Mouse (Mus musculus) embryo, embryonic 10 days (tissue): Measurements from ENCODE around the gene Gata3.
A peak's percentile ranks its signal among the peaks of the same experiment; 100 is the strongest.

Experiments
- DNase-seq: peaks from one replicate; pipeline ENCODE4 v3.0.0-alpha.2; 2015; ENCODE audit warnings: low spot score

The Gata3 gene

DNA sequence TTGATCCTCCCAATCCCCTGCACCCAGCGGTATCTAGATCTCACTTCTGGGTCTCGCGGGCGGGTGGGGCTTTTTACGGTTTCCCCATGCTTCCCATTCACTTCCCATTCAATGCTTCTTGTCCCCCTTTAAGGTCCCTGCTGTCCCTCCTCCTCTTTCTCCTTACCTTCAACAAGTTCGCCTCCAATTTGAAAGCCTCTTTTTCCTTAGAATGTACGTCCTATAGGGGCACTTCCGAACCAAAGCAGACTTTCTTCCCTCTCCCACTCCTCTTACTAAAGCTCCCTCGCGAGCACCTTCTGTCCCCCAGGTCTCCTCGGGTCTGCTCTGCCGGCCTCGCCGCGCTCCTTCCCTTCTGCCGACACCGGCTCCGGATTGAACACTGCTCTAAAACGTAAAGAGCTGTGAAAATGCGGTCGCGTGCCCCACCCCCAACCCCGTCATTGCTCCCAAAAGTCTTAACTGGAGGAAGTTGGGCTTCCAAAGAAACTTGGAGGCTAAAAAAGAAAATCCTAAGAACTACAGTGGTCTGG lies at the start of gene Gata3:
Gene Gata3, minus strand, starts transcription at position 384 of the 533 bp plus-strand sequence.
- no peak for DNase-seq

DNA sequence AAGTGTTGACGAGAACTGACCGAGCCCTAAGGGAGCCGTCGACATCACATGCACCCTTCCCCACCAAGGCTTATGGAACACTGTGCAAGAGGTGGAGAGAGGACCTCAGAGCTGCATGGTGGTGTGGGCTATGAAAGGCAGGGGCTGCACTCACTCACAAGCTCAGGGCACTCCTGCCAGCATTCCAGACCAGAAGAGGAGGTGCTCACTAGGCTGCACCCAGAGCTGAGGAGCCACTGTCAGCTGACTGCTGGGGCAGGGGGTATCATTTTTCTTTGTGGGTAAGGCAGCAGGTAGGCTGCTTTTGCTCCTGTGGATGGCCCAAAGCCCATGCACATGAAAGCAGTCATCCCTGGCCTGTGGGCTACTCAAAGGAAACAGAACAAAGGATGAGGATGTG lies 49.4 kb upstream of the Gata3 start:
- DNase-seq: no peak

DNA sequence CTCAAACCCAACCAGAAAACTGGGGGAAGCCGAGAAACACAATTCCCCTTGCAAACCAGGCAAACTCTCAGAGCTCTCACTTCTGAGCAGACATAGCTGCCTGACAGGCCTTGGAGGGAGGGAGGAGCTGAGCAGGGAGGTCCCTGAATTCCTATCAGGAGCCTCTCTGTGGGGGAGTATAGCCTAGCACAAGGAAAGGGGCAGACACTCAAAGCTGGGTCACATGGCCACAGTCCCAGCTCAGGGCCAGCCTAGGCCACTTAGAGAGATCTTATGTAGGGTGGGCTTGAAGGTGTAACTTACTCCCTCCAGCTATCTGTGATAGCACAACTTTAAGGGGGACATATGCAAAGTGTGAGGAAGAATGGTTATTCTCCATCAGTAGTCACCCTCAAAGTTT lies 46.1 kb upstream of the Gata3 start:
- DNase-seq: peak; percentile 61

DNA sequence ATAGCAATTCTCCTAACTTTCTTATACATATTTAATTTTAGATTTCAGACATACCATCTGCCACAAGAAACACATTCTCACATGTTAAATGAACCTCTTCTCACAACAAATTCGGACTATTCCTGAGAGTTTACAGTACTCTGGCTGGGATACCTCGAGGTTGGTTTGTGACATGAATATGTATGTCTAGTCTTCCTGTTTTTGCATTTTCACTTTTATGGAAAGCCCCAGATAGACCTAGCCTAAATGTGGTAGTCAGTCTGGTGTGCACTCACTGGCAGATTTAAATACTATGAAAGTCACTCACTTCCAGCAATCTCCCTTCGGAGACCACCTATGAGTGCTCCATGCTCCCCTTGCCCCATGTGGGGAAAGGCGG lies 37.1 kb upstream of the Gata3 start:
- no peak for DNase-seq

DNA sequence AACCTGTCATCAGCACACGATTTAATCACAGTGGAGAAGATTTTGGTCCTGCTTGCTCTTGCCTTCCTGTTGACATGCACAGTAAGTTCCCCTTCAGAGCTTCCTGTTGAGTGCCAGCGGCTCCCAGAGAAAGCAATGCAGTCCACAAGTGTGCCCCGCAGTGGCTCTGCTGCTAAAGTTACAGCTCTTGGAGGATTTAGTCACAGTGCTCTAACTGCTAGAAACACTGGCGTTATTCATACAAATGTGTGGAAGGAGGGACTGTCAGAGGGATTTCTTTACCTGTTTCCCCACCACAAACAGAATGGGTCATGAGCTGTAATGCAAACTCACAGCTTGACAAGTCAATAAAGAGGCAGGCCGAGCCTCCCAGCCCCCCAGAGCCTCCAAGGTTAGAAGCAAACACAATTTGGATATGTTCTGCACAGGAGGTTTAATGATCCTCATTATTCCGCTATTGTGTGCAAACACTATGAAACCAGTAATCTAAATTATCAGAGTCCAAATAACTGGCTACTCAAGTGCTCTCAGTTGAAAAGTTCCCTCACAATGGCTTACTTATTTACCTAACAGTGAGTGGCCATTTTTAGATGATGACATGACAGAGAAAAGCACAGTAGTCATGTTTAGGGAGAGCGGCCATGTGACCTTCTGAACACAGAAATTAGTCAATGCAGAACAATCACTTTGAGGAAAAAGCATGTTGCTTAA lies 36.5 kb upstream of the Gata3 start:
- peak; percentile 20 for DNase-seq

DNA sequence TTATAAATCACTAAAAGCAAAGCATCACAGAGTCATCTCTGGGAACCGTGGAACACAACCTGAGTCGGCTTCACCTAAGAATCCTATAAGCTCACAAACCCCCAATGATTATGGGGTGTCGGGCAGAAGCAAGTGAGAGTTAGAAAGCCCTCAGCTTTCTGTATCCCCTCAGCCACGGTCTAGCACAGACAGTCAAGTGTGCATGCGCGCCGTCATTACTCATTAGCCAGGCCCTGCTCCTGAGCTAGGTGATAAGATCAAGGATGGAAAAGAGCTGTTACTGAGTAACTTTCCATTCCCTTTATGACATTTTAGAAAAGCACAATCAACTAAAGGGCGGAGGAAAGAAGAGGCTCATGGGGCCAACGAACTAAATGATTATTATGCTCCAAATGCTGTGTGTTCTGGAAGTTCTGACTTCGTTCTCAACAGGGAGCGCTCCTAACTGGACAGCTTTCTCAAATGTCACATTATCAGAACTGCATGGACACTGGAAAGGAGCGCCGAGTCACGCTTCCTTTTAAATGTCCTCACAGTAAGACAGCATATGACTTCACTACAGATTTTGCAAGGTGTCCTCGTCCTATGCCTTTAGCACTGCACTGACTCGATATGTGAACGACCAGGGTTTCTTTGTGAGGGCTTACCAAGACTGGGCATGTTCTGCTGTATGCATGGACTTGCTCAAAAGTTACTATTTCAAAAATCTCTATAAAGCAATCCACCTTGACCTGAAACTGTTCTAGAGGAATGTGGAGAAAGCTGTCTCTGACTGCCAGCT lies 29.0 kb upstream of the Gata3 start:
- no peak for DNase-seq

DNA sequence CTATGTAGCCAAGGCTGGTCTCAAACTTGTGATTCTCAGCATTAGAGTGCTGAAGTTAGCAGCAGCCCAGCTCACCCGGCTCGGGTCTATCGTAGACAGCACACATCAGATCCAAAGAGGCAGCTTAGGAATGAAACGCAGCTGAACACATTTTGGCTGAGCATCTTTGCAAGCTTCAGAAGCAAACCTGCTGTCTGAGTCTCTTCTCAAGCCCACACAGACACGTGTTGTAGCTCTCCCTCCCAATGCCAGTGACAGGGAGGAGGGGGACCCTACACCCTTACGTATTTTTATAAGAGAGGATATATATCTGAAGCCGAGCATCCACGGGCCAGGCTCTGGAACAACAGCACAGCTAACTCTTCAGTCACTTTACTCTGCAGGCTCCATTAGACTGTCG lies 27.8 kb upstream of the Gata3 start:
- DNase-seq: no peak

DNA sequence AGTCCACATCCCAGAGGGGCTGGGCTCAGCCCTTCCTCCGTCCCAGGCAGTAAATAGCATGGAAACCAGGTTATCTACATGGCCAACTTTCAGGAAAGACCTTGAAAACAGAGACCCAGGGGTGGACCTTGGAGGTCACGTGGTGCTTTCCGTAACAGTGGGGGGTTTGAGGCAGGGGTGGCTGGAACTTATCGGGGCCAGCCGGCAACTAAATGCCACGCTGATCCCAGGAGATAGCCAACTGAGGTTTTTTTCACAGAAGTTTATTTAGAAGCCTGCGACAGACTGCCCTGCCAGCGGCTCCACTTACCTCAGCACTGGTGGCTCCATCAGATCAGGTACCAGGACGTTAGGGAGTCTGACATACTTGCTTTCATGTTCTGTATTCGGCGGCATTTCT lies 16.2 kb upstream of the Gata3 start:
- no peak for DNase-seq

DNA sequence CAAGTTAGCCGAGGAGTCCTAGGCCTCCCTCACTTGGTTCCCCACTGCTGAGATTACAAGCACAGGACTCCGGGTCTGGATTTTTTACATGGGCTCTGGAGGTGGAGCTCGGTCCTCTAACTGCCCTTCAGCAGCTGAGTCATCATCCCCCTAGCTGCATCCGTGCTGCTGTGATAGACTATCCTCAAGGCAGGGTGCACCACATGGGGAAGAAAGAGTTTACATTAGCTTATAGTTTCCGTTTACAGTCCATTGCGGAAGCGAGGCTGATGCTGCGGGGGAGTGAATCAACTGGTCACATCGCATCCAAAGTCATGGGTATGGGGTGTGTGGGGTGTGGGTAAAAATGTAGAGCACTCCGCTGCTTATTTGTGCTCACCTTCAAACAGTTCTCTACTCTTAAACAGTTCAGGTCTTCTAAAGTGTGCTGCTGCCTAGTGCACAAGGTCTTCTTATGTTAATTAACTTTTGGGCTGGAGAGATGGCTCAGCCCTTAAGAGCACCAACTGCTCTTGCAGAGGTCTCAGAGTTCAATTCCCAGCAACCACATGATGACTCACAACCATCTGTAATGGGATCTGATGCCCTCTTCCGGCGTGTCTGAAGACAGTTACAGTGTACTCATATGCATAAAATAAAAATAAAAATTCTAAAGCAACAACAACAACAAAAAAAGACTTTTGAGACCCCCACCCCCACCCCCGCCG lies 14.2 kb upstream of the Gata3 start:
- DNase-seq: no peak

DNA sequence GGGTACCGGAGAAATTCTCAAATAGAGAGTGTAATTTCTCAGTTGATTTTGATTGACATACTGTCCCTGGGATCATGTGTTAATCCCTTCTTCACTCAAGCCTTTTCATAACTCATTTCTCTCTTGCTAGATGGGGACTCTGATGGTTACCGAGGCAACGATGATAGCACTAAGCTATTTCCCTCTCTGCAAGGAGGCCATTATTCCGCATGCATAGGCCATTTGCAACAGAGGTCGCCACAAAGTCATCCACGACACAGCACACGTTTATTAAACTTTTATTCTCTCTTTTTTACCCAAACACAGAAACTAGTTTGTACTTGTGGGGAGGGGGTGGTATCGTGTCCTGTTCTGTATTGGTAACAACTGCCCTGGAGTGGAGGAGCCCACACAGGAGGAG lies 8.0 kb upstream of the Gata3 start:
- peak; percentile 76 for DNase-seq

DNA sequence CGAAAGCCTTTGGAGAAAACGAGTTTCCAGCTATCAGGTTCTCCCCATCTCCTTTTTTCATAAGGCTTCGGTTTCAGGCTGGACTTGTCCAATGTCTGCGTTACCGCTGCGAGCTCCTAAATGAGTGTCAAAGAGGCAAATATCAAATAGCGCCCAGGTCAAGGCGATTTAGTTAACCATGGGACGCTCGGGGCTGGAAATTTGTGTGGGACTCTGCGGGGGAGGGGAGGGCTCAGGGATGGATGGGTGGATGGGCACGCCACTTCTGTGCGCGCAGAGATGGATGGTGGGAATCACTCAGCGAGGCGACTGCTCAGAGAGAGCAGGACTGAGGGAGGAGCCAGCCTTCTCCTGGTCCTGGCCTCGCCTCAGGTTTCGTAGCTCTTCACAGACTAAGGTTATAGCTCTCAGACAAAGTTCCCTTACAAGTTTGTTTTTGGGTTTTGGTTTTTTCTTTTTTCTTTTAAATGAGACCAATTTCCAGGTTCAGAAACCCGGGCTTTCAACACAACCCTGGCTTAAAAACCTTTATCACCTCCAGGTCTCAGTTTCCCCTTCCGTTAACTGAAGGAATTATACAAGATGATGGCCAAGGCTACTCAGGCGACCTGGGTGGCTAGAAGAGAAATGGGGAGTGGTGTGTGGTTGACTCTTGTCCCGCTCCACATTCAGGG lies 6.4 kb upstream of the Gata3 start:
- peak; percentile 68 for DNase-seq

DNA sequence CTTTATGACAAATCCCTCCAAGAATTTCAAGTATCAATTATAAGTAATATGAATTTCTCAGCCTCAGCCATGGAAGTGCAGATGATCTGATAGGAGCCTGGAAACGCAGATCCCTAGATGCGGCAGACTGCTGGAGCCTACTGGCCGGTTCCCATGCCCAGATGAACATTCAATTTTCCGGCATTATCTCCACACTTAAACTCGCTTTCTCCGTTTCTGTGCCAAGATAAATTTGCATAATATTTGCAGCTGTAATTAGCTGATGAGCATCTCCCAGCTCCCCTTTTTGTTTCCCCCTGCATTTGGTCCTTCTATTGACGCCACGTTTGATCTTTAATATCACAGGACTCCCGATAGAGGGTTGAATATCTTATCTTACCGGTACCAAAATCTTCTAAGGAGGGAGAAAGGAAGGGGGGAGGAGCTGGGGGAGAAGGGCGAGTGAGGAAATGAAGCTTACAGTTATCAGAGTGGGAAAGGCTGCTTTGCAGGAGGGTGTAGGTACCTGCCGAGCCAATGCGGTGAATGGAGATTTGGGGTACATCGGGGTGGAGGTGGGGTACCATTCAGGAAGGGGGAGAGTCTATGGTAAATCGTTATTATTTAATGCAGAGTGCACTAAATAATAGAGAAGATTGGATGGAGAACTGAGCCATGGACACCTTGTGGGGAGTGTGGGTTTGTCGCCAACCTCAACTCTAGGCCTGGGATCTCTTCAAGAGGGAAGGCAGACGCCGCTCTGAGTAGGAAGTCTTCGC lies 5.2 kb upstream of the Gata3 start:
- DNase-seq: no peak

DNA sequence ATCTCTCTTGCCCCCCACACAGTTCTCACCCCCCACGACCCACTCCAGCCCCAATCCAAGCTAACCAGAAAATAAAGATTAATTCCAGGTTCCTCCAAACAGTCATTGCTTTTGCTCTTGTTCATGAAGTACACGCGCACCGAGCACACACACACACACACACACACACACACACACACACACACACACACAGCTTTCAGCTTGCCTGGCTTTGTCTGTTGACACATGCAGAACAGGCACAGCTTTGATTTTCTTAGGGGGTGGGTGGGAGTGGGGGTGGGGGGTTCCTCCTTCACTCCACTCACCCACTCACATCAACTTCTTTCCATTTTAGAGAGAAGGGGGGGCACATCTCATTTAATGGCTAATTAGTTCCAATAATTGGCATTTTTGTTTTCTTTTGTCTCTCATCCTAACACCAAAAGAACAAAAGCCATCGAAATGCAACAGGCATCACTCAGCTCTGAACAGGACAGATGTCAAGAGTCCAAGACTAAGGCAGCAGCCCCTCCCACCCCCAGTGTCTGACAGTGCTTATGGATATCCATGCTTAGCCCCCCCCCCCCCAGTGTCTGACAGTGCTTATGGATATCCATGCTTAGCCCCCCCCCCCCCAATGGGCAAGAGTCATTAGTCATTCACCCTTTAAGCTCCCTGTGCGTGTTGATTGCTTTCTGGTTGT lies 3.6 kb upstream of the Gata3 start:
- DNase-seq: no peak

DNA sequence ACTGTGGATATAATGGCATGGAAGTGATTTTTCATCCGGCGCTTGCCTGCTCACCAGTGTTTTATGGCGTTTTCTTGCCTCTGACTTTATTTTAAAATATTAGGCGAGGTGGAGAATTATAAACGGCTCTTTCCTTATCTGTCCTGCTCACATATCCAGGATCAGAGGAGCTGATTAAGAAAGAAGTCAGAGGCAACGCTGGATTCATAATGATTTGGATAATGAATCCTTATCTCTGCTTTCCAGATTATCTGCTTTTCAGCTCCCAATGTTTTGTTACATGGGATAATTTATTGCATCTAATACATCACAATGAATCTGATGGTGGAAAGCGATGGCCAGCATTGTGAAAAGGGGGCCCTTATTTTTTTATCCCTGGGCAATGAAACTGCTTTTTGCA lies 2.7 kb upstream of the Gata3 start:
- no peak for DNase-seq

DNA sequence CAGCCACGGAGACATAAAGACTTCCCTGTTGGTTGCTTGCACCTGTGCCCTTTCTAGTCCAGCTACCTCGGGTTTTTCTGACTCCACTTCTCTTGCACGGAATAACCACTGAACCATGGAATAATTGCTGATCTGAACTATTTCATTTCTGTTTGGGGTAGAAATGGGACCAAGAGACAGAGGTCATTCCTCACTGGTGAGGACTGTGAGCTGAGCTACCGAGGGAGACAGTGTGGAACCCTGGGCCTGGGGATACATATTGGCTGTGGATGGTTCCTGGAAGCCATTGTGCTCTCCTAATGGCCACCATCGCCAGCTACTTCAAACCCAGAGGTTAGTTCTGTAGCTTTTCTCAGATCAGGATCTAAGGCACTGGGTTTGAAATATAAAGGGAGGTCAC lies 1.1 kb upstream of the Gata3 start:
- no peak for DNase-seq

DNA sequence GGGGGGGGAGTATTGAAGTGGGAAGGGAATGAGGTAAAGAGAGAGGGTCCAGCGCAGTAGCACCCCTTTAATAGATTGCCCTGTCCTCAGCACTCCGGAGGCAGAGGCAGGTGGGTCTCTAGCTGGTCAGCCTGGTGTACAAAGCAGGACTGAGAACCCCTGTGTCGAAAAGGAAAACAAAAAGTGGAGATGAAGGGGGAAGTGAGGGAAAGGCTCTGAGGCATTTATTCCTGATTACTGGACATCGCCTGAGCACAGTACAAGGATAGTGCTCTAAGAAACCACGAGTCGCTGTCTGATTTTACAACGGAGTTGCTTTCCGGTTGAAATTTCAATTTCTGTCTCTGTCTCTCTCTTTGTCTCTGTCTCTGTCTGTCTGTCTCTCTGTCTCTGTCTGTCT lies 417 bp upstream of the Gata3 start:
- no peak for DNase-seq

DNA sequence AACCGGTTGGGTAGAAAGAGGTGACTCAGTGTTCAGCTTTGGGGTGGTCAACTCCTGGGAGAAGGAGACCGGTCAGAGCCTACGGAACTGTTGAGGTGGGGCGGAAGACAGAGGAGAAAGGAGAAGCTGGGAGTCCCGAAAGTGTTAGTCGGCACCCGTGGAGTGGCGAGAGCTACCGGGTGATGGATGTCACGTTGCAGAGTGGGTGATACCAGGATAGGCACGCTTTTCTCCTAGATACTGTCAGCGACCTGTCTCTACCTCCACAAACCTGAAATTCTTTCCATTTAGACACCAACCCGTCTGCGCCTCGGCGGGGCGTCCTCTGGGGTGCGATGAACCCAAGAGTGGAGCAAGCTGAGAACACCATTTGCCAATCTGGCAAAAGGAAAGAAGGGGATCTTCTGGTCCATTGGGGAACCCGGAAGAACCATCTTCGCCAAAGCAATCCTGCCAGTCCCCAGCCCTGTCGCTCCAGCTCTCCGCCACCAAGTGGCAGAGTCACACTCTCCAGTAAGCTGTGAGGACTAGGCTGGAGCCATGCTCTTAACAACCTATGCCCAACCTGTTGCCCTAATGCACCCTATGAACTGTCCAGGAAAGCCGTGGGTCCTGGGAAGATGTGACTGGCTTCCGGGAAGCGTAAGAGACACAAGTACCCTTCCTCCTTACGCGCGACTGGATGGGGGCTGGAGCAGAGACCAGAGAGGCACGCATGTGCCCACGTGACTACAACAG lies 752 bp downstream of the Gata3 start, which contains the start of gene 9230102O04Rik:
Gene 9230102O04Rik, minus strand, starts transcription at position 628 of the 738 bp plus-strand sequence.
- DNase-seq: peak; percentile 75

DNA sequence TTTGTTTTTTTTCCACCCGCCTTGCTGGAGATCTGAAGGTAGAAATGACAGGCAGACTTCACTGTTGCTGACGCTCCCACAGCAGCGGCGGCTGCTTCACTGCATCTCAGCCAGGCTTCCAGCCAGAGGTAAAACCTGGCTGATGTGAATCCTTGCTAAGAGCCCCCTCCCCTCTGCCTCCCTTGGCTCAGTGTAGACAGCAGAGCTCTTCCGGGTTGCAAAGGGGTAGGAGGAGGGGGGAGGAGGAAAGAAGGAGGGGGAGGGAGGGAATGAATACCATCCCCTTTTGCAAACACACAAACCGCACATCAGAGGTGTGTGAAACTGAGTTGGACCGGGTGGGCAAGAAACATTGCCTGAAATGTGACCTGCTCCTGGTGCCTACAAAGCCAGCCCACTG lies 2.2 kb downstream of the Gata3 start:
- peak; percentile 25 for DNase-seq

DNA sequence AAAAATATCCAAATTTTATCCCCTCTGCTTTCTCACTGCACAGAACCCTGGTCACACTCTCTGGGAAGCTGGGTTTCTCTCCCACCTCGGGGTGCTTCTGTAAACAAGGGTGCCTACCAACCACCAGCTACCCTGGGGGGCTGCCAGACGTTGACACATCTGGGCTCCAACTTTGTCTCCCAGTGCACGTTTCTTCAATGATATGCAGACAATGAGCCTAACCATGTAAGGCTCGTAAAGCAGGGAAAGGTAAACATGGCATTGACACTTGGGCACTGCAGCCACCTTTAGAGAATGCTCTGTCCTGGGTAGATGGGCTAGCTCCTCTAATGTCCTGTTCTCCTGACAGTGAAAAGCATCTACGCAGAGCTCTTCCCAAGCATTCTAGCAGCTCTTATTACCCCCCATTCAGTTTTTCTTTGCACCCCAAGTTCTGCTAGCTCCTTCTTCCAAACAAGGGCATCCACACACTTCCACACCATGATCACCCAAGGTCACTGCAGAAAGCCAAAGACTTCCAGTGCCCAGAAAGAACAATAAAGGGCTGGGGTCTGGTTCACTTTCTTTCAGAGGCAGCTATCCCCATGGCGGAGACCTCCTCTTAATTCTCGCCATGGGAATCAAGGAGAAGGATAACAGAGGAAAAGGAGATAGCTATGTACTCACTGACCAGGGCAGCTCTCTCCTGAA lies 2.8 kb downstream of the Gata3 start:
- DNase-seq: no peak

DNA sequence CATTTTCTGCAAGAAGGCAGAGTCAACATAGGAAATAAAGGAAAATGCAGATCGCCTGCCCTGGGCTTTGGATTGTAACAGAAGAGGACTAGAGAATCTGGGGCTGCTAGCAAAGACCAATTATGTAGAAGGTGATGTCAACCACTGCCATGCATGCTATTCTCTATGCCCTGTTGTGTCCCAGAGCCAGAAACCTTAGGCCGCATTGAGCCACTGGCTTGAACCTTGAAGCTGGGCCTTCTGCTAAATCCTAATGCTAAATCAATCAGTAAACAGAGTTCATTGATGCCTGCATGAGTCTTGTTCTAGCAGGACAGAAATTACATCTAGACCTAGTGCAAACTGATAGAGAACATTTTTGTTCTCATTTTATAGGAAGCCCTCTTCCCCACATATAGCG lies 3.8 kb downstream of the Gata3 start:
- no peak for DNase-seq
